Mouse (Mus musculus): Measurements from ENCODE around the gene Gm9046. TPM values are rescaled to one million over a fixed set of nuclear protein-coding genes. Genes with fewer than 3 reads are reported as not detected.
"Not testable (repeated sequence)": the region's sequence is repeated elsewhere in the genome, so short reads cannot be mapped to it uniquely, and the experiment has no call there.

Gene Gm9046
- not detected for total RNA-seq (2021)
- long read RNA-seq, experiment 1: 0 reads
- long read RNA-seq, experiment 2: 0 reads

DNA sequence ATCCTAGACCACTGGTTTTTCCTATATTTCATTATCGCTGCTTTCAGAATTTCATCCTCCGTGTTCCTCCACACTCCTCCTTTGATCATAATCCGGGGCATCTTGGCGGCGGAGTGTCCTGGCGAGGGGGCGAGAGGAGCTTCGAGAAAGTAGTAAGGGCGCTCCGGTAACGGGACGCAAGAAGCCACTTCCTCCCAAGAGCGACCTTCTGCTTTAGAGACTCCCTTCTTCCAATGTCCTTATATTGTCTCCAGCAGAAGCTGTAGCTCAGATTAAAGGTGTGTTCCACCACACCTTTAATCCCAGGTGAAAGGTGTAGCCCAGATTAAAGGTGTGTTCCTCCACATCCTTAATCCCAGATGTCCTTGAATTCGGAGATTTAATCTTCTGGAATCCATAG, at the start of gene Gm9046:
TSS of gene Gm9046 (minus strand) at position 101 of the 400 bp plus-strand sequence.
- intact Hi-C loops (cut with DNase I; ENCODE audit: low total_unique reads): not testable (repeated sequence)

DNA sequence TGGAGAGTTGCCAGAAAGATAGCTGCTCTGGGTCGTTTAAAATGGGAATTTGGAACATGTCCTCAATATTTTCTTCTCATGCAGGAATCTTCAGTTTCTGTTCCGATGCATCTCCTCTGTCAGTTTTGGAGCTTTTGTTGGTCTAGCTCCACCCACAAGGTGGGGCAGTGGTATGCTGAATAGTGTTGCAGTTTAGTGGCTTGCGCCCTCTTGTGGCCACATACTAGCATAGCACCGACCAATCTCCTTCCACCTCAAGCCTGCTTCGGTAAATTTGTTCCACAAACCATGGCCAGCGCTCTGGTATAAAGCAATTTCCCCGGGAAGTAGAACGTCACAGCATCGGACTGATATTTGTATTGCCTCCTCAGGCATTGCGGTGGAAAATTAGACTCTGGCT, 27.4 kb upstream of the Gm9046 start:
- intact Hi-C loops (cut with DNase I; ENCODE audit: low total_unique reads): no loop called here
- DNase-seq: peak; percentile 77

More for the DNA sequence above, at the start of gene Gm9046:
- DNase-seq: not testable (repeated sequence)

DNA sequence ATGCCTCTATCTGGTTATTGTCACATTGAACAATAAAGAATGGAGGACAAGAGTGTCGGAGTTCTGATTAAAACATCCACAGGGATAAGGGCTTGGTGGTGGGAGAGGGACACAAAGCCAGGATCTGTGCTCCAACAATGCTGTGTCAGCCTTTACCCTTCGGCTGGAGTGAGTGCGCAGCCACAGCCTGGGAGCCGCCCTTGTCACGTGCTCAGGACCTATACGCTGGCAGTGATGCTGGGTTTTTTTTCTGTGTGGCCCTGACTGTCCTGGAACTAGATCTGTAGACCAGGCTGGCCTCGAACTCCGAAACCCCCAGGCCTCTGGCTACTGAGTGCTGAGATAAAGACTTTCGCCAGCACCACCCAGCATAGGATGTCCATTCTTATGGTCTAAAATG, 26.5 kb upstream of the Gm9046 start:
- no peak for DNase-seq
- intact Hi-C loops (cut with DNase I; ENCODE audit: low total_unique reads): loop anchor here (2.0 kb wide), 1 partner anchor 211 kb away; no protein-coding TSS in a partner anchor

DNA sequence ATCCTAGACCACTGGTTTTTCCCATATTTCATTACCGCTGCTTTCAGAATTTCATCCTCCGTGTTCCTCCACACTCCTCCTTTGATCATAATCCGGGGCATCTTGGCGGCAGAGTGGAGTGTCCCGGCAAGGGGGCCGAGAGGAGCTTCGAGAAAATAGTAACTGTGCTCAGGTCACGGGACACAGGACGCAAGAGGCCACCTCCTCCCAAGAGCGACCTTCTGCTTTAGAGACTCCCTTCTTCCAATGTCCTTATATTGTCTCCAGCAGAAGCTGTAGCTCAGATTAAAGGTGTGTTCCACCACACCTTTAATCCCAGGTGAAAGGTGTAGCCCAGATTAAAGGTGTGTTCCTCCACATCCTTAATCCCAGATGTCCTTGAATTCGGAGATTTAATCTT, 10.9 kb upstream of the Gm9046 start, which contains the start of gene Gm9049:
TSS of gene Gm9049 (minus strand) at position 101 of the 400 bp plus-strand sequence.
- DNase-seq; intact Hi-C loops (cut with DNase I; ENCODE audit: low total_unique reads): not testable (repeated sequence)

DNA sequence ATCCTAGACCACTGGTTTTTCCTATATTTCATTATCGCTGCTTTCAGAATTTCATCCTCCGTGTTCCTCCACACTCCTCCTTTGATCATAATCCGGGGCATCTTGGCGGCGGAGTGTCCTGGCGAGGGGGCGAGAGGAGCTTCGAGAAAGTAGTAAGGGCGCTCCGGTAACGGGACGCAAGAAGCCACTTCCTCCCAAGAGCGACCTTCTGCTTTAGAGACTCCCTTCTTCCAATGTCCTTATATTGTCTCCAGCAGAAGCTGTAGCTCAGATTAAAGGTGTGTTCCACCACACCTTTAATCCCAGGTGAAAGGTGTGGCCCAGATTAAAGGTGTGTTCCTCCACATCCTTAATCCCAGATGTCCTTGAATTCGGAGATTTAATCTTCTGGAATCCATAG, 5.5 kb upstream of the Gm9046 start, which contains the start of gene Gm9048:
TSS of gene Gm9048 (minus strand) at position 101 of the 400 bp plus-strand sequence.
- DNase-seq; intact Hi-C loops (cut with DNase I; ENCODE audit: low total_unique reads): not testable (repeated sequence)

DNA sequence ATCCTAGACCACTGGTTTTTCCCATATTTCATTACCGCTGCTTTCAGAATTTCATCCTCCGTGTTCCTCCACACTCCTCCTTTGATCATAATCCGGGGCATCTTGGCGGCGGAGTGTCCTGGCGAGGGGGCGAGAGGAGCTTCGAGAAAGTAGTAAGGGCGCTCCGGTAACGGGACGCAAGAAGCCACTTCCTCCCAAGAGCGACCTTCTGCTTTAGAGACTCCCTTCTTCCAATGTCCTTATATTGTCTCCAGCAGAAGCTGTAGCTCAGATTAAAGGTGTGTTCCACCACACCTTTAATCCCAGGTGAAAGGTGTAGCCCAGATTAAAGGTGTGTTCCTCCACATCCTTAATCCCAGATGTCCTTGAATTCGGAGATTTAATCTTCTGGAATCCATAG, 5.3 kb downstream of the Gm9046 start, which contains the start of gene Gm9045:
TSS of gene Gm9045 (minus strand) at position 101 of the 400 bp plus-strand sequence.
- DNase-seq; intact Hi-C loops (cut with DNase I; ENCODE audit: low total_unique reads): not testable (repeated sequence)

DNA sequence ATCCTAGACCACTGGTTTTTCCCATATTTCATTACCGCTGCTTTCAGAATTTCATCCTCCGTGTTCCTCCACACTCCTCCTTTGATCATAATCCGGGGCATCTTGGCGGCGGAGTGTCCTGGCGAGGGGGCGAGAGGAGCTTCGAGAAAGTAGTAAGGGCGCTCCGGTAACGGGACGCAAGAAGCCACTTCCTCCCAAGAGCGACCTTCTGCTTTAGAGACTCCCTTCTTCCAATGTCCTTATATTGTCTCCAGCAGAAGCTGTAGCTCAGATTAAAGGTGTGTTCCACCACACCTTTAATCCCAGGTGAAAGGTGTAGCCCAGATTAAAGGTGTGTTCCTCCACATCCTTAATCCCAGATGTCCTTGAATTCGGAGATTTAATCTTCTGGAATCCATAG, 10.7 kb downstream of the Gm9046 start, which contains the start of gene Gm9044:
TSS of gene Gm9044 (minus strand) at position 101 of the 400 bp plus-strand sequence.
- intact Hi-C loops (cut with DNase I; ENCODE audit: low total_unique reads); DNase-seq: not testable (repeated sequence)

DNA sequence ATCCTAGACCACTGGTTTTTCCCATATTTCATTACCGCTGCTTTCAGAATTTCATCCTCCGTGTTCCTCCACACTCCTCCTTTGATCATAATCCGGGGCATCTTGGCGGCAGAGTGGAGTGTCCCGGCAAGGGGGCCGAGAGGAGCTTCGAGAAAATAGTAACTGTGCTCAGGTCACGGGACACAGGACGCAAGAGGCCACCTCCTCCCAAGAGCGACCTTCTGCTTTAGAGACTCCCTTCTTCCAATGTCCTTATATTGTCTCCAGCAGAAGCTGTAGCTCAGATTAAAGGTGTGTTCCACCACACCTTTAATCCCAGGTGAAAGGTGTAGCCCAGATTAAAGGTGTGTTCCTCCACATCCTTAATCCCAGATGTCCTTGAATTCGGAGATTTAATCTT, 16.2 kb downstream of the Gm9046 start, which contains the start of gene Gm9040:
TSS of gene Gm9040 (minus strand) at position 101 of the 400 bp plus-strand sequence.
- intact Hi-C loops (cut with DNase I; ENCODE audit: low total_unique reads); DNase-seq: not testable (repeated sequence)

DNA sequence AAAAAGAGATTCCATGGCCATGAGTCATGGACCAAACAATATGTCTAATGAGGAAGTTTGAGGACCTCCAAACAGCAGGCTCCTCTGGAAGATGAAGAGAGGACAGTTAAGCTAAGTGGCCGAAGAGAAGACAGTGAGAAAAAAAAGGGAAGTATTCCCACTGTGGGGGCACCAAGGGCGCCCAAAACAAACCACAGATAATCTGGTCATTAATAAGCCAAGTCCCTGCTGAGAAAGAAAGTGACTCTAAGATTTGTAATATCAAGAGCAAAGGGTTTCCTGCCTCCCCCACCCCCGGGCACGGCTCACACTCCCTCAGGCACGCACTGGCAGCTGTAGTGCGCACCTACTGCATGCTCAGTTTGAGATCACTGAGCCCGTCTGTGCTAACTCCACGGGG, 24.0 kb downstream of the Gm9046 start:
- intact Hi-C loops (cut with DNase I; ENCODE audit: low total_unique reads): no loop called here
- DNase-seq: no peak

DNA sequence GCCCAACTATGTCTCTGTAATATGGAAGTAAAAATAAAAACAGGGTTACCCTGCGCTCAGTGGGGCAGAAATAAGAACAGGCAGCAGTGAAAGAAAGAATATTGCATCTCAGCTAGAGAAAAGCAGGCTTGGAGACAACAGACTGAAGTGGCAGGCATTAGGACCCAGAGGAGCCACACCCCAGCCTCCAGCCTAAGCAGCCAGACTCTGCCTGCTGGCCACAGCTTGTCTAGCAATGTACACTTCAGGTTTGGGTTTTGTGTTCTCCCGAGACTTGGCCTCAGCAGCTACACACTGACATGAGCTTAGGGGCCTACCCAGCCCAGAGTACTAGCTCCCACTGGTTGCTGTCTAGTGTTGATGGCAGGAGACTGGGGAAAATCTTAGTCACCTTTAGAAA, 40.9 kb downstream of the Gm9046 start:
- DNase-seq; intact Hi-C loops (cut with DNase I; ENCODE audit: low total_unique reads): not testable (repeated sequence)

DNA sequence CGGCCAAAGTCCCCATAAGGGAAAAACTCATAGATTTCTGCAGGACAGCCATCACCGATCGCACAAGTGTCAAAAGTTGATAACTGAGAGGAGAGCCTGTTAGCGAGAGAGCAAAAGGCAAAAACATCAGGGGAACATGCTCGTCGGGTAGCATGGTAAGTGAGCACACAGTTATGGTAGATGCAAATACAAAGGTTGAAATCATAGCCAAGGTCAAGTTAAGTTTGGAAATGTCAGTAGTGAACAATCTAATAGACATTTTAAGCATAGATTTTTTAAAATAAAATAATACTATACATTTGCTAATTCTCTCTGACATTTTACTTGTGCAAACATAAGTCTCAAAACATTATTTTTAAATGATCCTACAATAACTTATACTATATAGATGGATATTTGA, 48.1 kb downstream of the Gm9046 start, which contains the start of gene Iltifb:
TSS of gene Iltifb (minus strand) at position 101 of the 400 bp plus-strand sequence.
- DNase-seq: no peak
- intact Hi-C loops (cut with DNase I; ENCODE audit: low total_unique reads): no loop called here

Other genes starting within 250 kb of the Gm9046 start
- 1 to 10 TPM; 1.9 to 2.8 TPM for gene Mdm1, start 201.4 kb downstream of the Gm9046 start, total RNA-seq (2021)
- not detected for gene Il22, start 138.3 kb downstream of the Gm9046 start, total RNA-seq (2021)
- under 1 TPM; 0.38 to 0.43 TPM for gene Gm32717, start 102.5 kb downstream of the Gm9046 start, total RNA-seq (2021)
- gene Gm32802, start 84.6 kb downstream of the Gm9046 start, total RNA-seq (2021): under 1 TPM; 0.38 to 0.43 TPM
- gene Iltifb, start 48.2 kb downstream of the Gm9046 start, total RNA-seq (2021): not detected
- not detected for gene Gm9040, start 16.3 kb downstream of the Gm9046 start, total RNA-seq (2021)
- gene Gm9044, start 10.8 kb downstream of the Gm9046 start, total RNA-seq (2021): not detected
- gene Gm9045, start 5.4 kb downstream of the Gm9046 start, total RNA-seq (2021): not detected
- gene Gm9048, start 5.4 kb upstream of the Gm9046 start, total RNA-seq (2021): not detected
- not detected for gene Gm9049, start 10.8 kb upstream of the Gm9046 start, total RNA-seq (2021)
- not detected for gene Ifng, start 97.8 kb upstream of the Gm9046 start, total RNA-seq (2021)

Data from gastrocnemius, postnatal 14 days (tissue).